Mouse (Mus musculus) embryonic stem cell, embryonic (primary cell): ENCODE results near the gene 0610040J01Rik.

ENCODE experiments used
- CTCF ChIA-PET, 4 experiments: fragments of 300-600 bp in 2 of 4; fragments of 350-600 bp in 2 of 4; sonication (Branson Sonifier 250); formaldehyde crosslinking; loops; one replicate each; lab custom pipeline; 2022; ENCODE audit warnings: inconsistent platforms in 2 of 4; lab: Charles Lee
- POLR2A ChIA-PET, 4 experiments: fragments of 300-600 bp in 2 of 4; fragments of 350-600 bp in 2 of 4; sonication (Branson Sonifier 250); formaldehyde crosslinking; loops; one replicate each; lab custom pipeline; 2022; ENCODE audit warnings: antibody characterized with exemption in 4 of 4, inconsistent platforms in 1 of 4; lab: Charles Lee

Gene 0610040J01Rik

DNA sequence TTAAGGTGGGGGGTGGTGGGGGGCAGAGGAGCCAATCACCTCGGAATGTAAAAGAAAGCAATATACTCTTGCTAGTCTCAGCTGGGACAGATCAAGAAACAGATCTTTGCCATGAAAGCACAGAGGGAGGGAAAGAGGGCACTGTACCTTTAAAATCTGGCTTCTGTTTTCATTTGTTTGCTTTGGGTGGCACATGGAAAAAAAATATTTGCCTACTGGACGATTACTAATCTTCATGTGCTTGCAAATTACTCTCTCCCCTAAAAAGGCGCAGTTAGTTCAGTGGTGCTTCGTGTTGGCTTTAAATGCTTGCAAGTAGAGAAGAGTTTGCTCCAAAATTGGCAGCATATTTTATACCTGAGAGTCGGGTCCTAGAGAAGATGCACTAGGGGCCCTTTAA, 13.7 kb downstream of the 0610040J01Rik start:
- POLR2A ChIA-PET = no interaction called here

GRCm38 (mm10) chr5:63827006-63827405, 14.8 kb downstream of the 0610040J01Rik start:
- POLR2A ChIA-PET = no interaction called here
- CTCF ChIA-PET = interaction anchor here in 1 of 4 experiments (1.2 kb wide), 1 partner anchor 60 kb away, joined by 3 read pairs; no protein-coding TSS in a partner anchor

More for the DNA sequence above, 13.7 kb downstream of the 0610040J01Rik start:
- CTCF ChIA-PET = no interaction called here

DNA sequence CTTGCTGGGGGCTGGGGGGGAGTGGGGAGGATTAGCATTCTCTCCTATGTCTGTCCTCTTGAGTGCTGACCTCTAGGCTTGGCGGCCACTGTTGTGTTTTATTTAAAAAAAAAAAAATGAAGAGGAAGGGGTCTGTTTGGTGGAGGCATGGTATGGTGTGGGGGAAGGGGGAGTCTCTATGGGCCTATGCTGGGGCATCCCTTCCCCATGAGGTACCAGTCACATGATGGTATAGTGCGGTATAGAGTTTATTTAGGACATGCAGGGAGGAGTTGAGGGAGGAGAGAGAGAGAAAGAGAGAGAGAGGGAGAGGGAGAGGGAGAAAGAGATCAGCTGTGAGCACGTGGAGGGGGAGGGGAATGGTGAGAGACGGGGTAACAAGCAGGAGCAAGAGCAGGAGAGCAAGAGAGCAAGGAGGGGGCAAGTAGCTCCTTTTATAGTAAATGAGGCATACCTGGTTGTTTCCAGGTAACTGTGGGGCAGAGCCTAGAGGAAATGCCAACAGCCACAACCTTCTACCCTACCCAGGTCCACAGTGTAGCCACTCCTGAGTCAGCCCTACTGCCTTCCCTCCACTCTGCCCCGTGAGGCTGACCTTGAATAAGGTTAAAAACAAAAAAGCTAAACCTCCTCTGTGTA, 15.4 kb downstream of the 0610040J01Rik start:
- ChIA-PET CTCF (interaction anchor here in 2 of 4 experiments (0.7 to 1.2 kb wide), 2 partner anchors 59 to 1176 kb away, joined by 3 to 5 read pairs; no protein-coding TSS in a partner anchor), POLR2A (no interaction called here)

DNA sequence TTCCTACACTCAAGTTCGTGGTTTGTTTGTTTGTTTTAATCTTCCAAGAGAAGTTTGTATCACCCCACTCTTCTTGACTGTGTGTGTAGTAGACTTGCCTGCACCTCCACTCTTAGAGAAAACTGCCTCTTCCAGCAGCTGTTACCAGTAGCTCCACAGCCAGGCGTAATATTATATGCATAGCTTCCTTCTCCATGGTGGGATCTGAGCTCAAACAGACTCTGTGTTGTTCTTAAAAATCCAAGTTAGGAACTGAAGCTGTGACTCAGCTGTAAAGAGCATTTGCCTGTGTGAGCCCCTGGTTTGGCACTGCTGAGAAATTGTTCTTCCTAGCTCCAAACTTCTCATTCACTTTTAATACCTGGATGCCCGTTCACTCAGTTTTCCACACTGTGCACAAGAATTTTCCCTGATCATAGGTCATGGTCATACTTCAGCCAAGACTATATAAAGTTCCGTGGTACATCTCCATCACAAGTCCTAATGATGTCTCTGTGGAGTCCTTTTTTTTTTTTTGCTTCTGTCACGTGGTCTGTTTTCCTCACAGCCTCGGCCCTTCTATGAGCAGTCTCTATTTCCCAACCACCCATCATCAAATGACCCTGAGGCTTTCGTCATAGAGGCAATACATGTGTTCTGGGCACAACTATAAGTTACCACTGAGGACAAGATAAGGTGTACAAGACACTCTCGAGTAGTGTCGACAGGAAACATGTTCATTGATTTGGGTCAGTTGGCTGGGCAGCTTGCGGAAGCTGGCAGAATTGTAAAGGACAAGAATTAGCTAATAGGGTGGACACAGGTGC, 16.4 kb downstream of the 0610040J01Rik start:
- CTCF ChIA-PET = interaction anchor here in 1 of 4 experiments (0.6 to 0.8 kb wide), 2 partner anchors 58 to 668 kb away, joined by 3 read pairs; no protein-coding TSS in a partner anchor
- POLR2A ChIA-PET = interaction anchor here in 1 of 4 experiments (1.0 kb wide), 1 partner anchor 12 kb away, joined by 3 read pairs; no protein-coding TSS in a partner anchor

DNA sequence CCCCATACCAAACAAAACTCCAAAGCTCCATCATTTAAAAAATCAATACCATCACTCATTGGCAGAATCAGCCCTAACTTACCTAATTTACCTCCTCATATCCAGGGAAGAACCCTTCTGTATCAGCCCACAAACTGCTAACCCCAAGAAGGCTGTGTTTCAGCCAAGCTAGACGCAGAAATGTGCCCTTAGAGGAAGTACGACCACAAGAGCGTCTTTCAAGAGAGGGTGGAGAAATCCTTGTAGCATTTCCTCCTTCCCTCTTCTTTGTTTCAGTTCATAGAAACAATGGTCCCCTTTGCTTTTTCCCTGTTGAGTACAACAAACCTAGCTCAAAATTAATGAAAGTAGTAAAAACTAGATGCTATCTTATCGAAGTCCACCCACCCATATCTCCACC, 18.9 kb downstream of the 0610040J01Rik start:
- POLR2A ChIA-PET = no interaction called here
- CTCF ChIA-PET = no interaction called here

GRCm38 (mm10) chr5:63833955-63834354, 21.8 kb downstream of the 0610040J01Rik start:
- ChIA-PET CTCF (interaction anchor here in 1 of 4 experiments (0.9 kb wide), 1 partner anchor 53 kb away, joined by 3 read pairs; no protein-coding TSS in a partner anchor), POLR2A (no interaction called here)

DNA sequence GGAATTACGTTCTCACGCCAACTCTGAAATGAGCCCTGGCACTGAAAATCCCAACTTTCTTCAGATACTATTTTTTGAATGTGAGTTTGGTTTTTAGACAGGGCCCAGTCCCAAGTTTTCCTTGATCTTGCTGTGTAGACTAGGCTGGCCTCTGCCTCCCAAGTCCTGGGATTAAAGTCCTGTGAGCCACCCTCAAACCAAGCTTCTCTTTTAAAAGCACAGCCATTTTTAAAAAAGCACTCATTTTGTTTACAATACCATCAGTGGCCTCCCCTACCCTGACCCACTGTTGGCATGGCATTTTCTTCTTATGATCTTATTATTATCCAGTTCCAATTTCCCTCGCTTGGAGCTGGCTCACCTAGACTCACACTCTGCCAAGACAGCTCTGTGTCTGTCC, 22.3 kb downstream of the 0610040J01Rik start:
- CTCF ChIA-PET = no interaction called here

DNA sequence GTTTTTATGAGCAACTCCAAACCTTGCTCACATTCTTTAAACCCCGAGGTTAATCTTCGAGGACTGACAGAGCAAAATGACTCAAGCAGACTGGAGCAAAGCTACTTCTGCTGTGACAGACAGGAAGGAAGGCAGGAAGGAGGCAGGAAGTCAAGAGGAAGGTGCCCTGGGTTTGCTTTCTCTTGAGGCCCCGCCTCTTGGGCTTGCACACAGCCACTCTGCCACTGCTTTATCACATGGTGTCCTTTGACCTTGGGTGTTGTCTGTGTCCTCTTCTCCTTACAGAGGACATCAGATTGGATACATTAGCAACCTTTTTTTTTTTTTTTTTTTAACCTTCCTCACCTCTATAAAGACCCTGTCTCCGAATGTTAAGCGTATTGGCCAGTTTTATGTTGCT, 25.0 kb downstream of the 0610040J01Rik start:
- CTCF ChIA-PET = no interaction called here

More for the DNA sequence above, 22.3 kb downstream of the 0610040J01Rik start:
- POLR2A ChIA-PET = no interaction called here

GRCm38 (mm10) chr5:63837851-63838250, 25.7 kb downstream of the 0610040J01Rik start:
- CTCF ChIA-PET = no interaction called here
- POLR2A ChIA-PET = no interaction called here

More for the DNA sequence above, 25.0 kb downstream of the 0610040J01Rik start:
- POLR2A ChIA-PET = no interaction called here

GRCm38 (mm10) chr5:63839801-63840416, 27.7 kb downstream of the 0610040J01Rik start:
- POLR2A ChIA-PET = interaction anchor here in 2 of 4 experiments (0.7 to 1.2 kb wide), 2 partner anchors 19 to 35 kb away, joined by 3 to 5 read pairs; no protein-coding TSS in a partner anchor

DNA sequence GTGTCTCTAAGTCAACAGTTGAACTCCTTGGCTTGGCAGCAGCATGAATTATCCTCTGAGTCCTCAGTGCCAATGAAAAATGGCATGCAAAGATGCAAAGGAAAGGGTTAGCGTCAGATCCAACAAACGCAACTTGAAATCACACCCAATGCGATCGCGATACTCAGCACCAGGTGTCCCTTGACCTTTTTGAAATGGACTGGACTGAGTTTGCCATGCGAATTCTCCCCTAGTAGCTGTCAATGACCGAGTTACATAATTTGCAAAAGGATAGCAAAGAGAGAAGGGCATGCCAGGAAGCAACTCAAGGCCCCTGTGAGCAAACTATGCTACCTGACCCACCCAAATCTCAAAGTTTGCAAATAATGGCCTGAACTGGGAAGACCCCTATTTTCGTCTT, 34.9 kb downstream of the 0610040J01Rik start:
- CTCF ChIA-PET = interaction anchor here in 1 of 4 experiments (0.8 kb wide), 1 partner anchor 40 kb away, joined by 3 read pairs; no protein-coding TSS in a partner anchor
- POLR2A ChIA-PET = interaction anchor here in 1 of 4 experiments (0.7 kb wide), 1 partner anchor 57 kb away, joined by 3 read pairs; no protein-coding TSS in a partner anchor

More at GRCm38 (mm10) chr5:63839801-63840416, 27.7 kb downstream of the 0610040J01Rik start:
- CTCF ChIA-PET = no interaction called here

DNA sequence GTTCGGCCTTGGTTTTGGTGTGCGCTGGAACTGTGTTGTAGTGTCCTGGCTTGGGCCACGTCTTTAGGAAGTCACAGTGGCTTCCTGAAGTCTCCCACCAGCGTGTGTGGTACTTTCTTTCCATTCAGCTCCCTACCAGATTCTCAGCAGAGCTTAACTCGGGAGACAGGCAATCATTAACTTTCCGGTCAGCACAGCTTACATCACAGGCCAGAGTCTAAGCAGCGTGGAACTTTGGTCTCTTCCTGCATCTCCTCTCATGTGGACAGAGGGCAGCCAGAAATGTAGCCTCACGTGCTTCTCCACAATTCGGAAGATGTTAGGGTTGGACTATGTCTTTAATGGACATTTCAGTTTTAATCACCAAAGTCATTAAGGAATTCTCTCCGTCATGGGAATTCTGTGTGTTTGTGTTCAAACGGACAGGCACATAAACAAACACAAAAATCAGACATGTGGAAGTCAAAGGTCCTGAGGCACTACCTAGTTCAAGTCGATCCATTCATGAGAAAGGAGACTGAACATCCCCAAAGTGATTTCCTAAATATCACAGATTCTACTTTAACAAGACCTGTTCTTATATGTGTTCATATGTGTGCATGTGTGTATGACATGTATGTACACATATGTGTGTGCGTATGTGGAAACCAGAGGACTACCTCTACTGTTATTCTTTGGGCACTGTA, 35.5 kb downstream of the 0610040J01Rik start:
- CTCF ChIA-PET = interaction anchor here in 1 of 4 experiments (0.8 kb wide), 1 partner anchor 39 kb away, joined by 3 read pairs; no protein-coding TSS in a partner anchor
- POLR2A ChIA-PET = interaction anchor here in 1 of 4 experiments (0.7 kb wide), 1 partner anchor 56 kb away, joined by 3 read pairs; no protein-coding TSS in a partner anchor

- CTCF ChIA-PET = no interaction called here
- POLR2A ChIA-PET = interaction anchor here in 1 of 4 experiments (1.0 kb wide), 1 partner anchor 15 kb away, joined by 3 read pairs; no protein-coding TSS in a partner anchor
Measured at GRCm38 (mm10) chr5:63858901-63859300, 46.7 kb downstream of the 0610040J01Rik start.

- CTCF ChIA-PET = interaction anchor here in 2 of 4 experiments (0.6 to 1.6 kb wide), 3 partner anchors 8 to 20 kb away, joined by 4 to 9 read pairs (median 4); no protein-coding TSS in a partner anchor
- POLR2A ChIA-PET = no interaction called here
Measured at GRCm38 (mm10) chr5:63867421-63867820, 55.3 kb downstream of the 0610040J01Rik start.

DNA sequence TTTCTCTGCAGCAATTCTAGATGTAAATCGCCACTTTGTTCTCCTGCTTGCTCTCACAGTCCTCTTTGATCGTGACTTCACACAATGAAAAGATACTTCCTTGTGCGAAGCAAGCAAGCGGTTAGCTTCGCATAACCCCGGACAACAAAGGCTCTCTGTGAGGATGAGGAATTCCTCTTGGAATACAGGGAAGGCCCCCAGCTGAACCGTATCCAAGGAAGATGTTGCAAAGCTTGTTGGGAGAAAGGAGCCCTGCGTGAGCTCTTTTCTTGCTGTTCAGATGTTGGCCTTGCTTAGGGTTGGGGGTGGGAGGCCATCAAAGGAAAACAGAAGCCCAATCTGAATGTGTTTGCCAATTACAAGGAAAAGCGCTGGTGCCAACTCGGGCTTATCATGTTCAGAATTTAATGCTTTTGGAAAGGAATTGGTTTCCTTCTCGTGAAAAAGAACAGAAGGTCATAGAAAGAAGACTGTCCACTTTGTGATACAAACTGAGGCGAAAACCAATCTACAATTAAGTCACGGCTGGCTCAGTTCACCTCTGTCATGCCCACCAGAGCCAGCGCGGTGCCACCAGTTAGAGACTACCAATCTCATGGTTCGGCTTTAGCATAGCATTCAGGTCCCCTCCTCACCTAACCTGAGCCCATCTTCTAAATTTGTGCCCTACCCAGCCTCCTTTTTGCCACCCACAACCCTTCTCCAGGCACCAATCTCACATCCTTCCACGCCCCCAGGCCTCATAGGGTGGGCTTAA, 60.2 kb downstream of the 0610040J01Rik start:
- ChIA-PET POLR2A (interaction anchor here in 2 of 4 experiments (0.6 to 1.0 kb wide), 3 partner anchors 60 to 61 kb away, joined by 3 to 6 read pairs (median 3); partner anchors contain the start of gene 0610040J01Rik (in 1 of the 2)), CTCF (interaction anchor here (0.6 to 5.7 kb wide), 4 partner anchors 14 to 203 kb away, joined by 3 to 52 read pairs (median 4); partner anchors contain the start of gene 0610040J01Rik (in 1 of the 4))

DNA sequence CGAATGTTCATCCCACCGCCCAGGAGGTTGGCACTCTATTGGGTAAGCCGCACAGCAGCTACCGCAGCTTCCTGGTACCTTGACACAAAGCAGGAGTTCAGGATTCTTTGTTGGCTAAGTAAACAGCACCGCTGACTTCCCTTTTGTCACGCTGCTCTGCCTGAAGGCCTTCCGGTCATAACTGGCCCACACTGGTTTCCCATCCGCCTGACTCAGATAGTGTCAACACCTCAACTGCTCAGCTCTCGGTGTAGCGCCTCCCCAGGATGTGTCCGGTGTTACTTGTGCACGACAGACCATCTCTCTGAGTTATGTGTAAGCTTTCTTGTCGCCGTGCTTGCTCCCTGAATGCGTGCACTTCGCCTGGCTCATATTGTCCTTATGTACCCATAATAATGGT, 62.7 kb downstream of the 0610040J01Rik start:
- POLR2A ChIA-PET = interaction anchor here in 3 of 4 experiments (0.6 to 1.8 kb wide), 9 partner anchors 12 to 218 kb away, joined by 3 to 7 read pairs (median 3); partner anchors contain the start of gene Pgm2 (in 1 of the 3)

DNA sequence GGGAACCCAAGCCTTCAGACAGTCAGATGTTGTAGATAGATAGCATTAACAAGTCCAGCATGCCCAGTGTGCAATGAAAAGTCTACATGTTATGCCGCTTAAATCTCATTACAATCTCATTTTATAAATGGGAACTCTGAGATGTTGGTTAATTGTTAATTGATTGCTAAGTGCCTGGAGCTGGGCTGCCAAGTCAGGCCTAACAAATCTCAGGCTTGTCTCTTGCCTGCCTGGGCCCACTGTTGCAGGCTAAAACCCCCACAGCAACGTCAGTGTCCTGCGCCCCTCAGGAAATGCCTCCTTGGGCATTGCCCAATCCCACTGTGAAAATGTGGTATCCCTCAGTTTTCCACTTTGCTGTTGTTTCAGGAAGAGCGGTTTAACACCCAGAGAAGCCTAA, 63.9 kb downstream of the 0610040J01Rik start:
- CTCF ChIA-PET = interaction anchor here in 3 of 4 experiments (0.7 to 5.7 kb wide), 3 partner anchors 8 to 11 kb away, joined by 4 to 52 read pairs (median 11); no protein-coding TSS in a partner anchor

More for the DNA sequence above, 62.7 kb downstream of the 0610040J01Rik start:
- CTCF ChIA-PET = interaction anchor here in 3 of 4 experiments (0.5 to 5.7 kb wide), 12 partner anchors 11 to 930 kb away, joined by 3 to 52 read pairs (median 4); partner anchors contain the start of gene 0610040J01Rik (in 2 of the 3)

More for the DNA sequence above, 63.9 kb downstream of the 0610040J01Rik start:
- POLR2A ChIA-PET = no interaction called here
